Mouse (Mus musculus): ENCODE measurements around the gene Map3k19. TPM values are rescaled to one million over a fixed set of nuclear protein-coding genes. Genes with fewer than 3 reads are reported as not detected.

Gene Map3k19
- total RNA-seq, 2 experiments from 2014 or later: 0.10 TPM; not detected in 1

Other genes with a start within 250 kb of the Map3k19 start
- not detected in 2 replicates for gene Tmem163, start 175.5 kb downstream of the Map3k19 start, total RNA-seq (2014; fragmentation: Nextera tagmentation)
- gene Tmem163, start 175.5 kb downstream of the Map3k19 start, total RNA-seq (2017): not detected in 2 replicates
- gene Acmsd, start 125.6 kb downstream of the Map3k19 start, total RNA-seq (2014; fragmentation: Nextera tagmentation): not detected in 2 replicates
- not detected in 2 replicates for gene Acmsd, start 125.6 kb downstream of the Map3k19 start, total RNA-seq (2017)
- 30.4 and 51.4 TPM in 2 replicates for gene Ccnt2, start 80.9 kb downstream of the Map3k19 start, total RNA-seq (2014; fragmentation: Nextera tagmentation)
- 35.9 and 36.1 TPM in 2 replicates for gene Ccnt2, start 80.9 kb downstream of the Map3k19 start, total RNA-seq (2017)
- 16.6 and 22.1 TPM in 2 replicates for gene Rab3gap1, start 13.7 kb upstream of the Map3k19 start, total RNA-seq (2014; fragmentation: Nextera tagmentation)
- 38.5 and 38.9 TPM in 2 replicates for gene Rab3gap1, start 13.7 kb upstream of the Map3k19 start, total RNA-seq (2017)
- gene Zranb3, start 248.0 kb upstream of the Map3k19 start, total RNA-seq (2014; fragmentation: Nextera tagmentation): 18.3 and 18.4 TPM in 2 replicates
- gene Zranb3, start 248.0 kb upstream of the Map3k19 start, total RNA-seq (2017): 15.8 and 21.6 TPM in 2 replicates
- 163 and 173 TPM in 2 replicates for gene R3hdm1, start 248.3 kb upstream of the Map3k19 start, total RNA-seq (2014; fragmentation: Nextera tagmentation)
- 42.9 and 58.8 TPM in 2 replicates for gene R3hdm1, start 248.3 kb upstream of the Map3k19 start, total RNA-seq (2017)